Mouse (Mus musculus): ENCODE measurements at regions not wholly inside any gene's neighbourhood (a gene's known extent, or its start where the extent isn't known, plus 50 kb on each side); places are given as distances from the start of the nearest gene placed in this dataset.

GRCm38 (mm10) chr14:45878428-45878827, 220.5 kb upstream of the Ddhd1 start:
- 11% methylated on average over 9 of the region's 9 CpGs for WGBS
- DNase-seq = peak; percentile 78
- no peak for ATAC-seq (ENCODE audit: insufficient read depth)
- no peak overlapping the region for H3K4me3 ChIP-seq (ENCODE audit: low read depth, low read length)
- no peaks in the 10 kb centered on the region for H3K9me3 ChIP-seq (ENCODE audit: low read depth, low read length)
- H3K36me3 ChIP-seq (ENCODE audit: insufficient read depth) = no peaks in the 10 kb centered on the region
- no peak overlapping the region for H3K9ac ChIP-seq
- H3K4me1 ChIP-seq (ENCODE audit: insufficient read depth) = no peaks in the 10 kb centered on the region
- H3K4me2 ChIP-seq = peak overlapping the region; percentile 42; the same call in 1 of the 2 replicates
- no peaks in the 10 kb centered on the region for H3K27me3 ChIP-seq (ENCODE audit: insufficient read depth, low read length)
- peak; percentile 92 for TF ChIP-seq CTCF (IDR thresholded peaks at IDR 0.05; ENCODE audit: low read depth)
- H3K27ac ChIP-seq (ENCODE audit: low read depth) = no peak overlapping the region

DNA sequence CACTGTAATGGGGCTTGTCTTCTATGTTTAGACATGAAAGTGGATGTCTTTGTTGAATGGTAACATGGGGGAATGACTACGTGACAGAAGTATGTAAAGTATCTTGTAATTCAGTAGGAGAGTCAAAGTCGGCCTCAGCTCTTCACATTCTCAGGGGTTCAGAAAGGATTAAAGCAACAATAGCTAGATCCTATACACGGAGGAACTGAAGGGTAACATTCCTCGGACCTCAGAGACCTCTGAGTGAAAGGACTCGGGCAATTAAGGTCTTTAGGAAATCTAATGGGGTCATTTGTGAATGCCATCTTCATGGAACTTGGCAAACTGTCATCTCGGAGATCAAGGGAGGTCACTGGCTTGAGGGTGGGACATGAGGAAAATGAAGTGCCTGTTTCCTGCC, 262.8 kb upstream of the Ddhd1 start:
- ATAC-seq (ENCODE audit: insufficient read depth) = no peak
- DNase-seq = peak; percentile 54
- no peak for TF ChIP-seq CTCF (IDR thresholded peaks at IDR 0.05; ENCODE audit: low read depth)
- Histone ChIP-seq H3K4me2 (peak overlapping the region; percentile 37), H3K4me1 (ENCODE audit: insufficient read depth) (peaks cover 6% of the 10 kb centered on the region; the same call in 1 of the 2 replicates), H3K27me3 (ENCODE audit: insufficient read depth, low read length) (no peaks in the 10 kb centered on the region), H3K4me3 (ENCODE audit: low read depth, low read length) (no peak overlapping the region), H3K27ac (ENCODE audit: low read depth) (peak overlapping the region; percentile 10; the same call in 1 of the 2 replicates), H3K9ac (no peak overlapping the region), H3K36me3 (ENCODE audit: insufficient read depth) (no peaks in the 10 kb centered on the region), H3K9me3 (ENCODE audit: low read depth, low read length) (no peaks in the 10 kb centered on the region)
- WGBS = 2% methylated on average over 6 of the region's 6 CpGs

GRCm38 (mm10) chr14:45943581-45943980, 285.6 kb upstream of the Ddhd1 start:
- Histone ChIP-seq H3K4me3 (ENCODE audit: low read depth, low read length) (no peak overlapping the region), H3K4me2 (no peak overlapping the region), H3K9me3 (ENCODE audit: low read depth, low read length) (no peaks in the 10 kb centered on the region), H3K36me3 (ENCODE audit: insufficient read depth) (no peaks in the 10 kb centered on the region), H3K27me3 (ENCODE audit: insufficient read depth, low read length) (no peaks in the 10 kb centered on the region), H3K9ac (no peak overlapping the region), H3K27ac (ENCODE audit: low read depth) (no peak overlapping the region), H3K4me1 (ENCODE audit: insufficient read depth) (no peaks in the 10 kb centered on the region)
- ATAC-seq (ENCODE audit: insufficient read depth) (no peak), DNase-seq (no peak)
- no peak for TF ChIP-seq CTCF (IDR thresholded peaks at IDR 0.05; ENCODE audit: low read depth)
- WGBS = 55% methylated on average over 2 of the region's 2 CpGs

DNA sequence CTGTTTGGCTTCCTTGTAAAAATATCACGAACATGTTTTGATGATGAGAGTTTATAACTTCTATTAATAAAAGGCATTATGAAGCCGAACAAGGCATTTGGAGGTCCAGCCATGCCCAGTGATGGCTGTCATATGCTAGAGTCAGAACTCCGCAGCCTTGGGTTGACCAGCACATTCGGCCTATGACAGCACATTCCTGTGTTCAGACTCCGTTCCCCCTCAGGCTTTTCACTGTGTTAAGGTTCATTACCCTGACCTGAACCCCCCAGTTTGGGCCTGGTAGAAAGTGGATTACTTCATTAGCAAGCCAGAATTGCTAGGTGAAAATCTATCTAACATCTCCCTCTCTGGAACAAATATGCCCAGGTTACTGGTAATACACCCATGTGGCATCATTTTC, 286.2 kb upstream of the Ddhd1 start:
- Histone ChIP-seq H3K4me1 (ENCODE audit: insufficient read depth) (no peaks in the 10 kb centered on the region), H3K9ac (no peak overlapping the region), H3K27me3 (ENCODE audit: insufficient read depth, low read length) (no peaks in the 10 kb centered on the region), H3K9me3 (ENCODE audit: low read depth, low read length) (no peaks in the 10 kb centered on the region), H3K36me3 (ENCODE audit: insufficient read depth) (no peaks in the 10 kb centered on the region), H3K4me2 (no peak overlapping the region), H3K4me3 (ENCODE audit: low read depth, low read length) (no peak overlapping the region), H3K27ac (ENCODE audit: low read depth) (no peak overlapping the region)
- no peak for TF ChIP-seq CTCF (IDR thresholded peaks at IDR 0.05; ENCODE audit: low read depth)
- WGBS = 63% methylated on average over 5 of the region's 5 CpGs
- DNase-seq = no peak
- ATAC-seq (ENCODE audit: insufficient read depth) = no peak

DNA sequence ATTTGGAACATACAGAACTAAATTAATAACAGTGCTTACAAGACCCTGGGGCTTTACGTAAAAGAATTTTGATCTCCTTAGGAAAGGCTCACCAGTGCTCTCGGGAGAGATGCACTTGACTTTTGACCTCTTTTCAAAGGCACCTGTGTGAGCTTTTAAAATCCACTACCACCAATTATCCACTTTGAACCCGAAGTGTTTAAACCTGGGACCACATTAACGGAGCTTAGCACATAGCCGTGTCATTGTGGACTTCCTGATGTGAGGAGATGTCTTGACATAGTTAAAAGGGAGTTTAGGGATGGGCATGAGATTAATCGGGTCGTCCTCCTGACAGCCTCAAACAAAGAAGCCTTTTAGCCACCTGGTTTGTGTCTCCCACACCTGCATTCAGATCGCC, 286.6 kb upstream of the Ddhd1 start:
- Histone ChIP-seq H3K9me3 (ENCODE audit: low read depth, low read length) (no peaks in the 10 kb centered on the region), H3K9ac (no peak overlapping the region), H3K4me1 (ENCODE audit: insufficient read depth) (no peaks in the 10 kb centered on the region), H3K27me3 (ENCODE audit: insufficient read depth, low read length) (no peaks in the 10 kb centered on the region), H3K36me3 (ENCODE audit: insufficient read depth) (no peaks in the 10 kb centered on the region), H3K4me3 (ENCODE audit: low read depth, low read length) (no peak overlapping the region), H3K27ac (ENCODE audit: low read depth) (no peak overlapping the region), H3K4me2 (no peak overlapping the region)
- ATAC-seq (ENCODE audit: insufficient read depth) (no peak), DNase-seq (no peak)
- 21% methylated on average over 8 of the region's 8 CpGs for WGBS
- TF ChIP-seq CTCF (IDR thresholded peaks at IDR 0.05; ENCODE audit: low read depth) = no peak

- Histone ChIP-seq H3K4me2 (no peak overlapping the region), H3K27ac (ENCODE audit: low read depth) (no peak overlapping the region), H3K9me3 (ENCODE audit: low read depth, low read length) (no peaks in the 10 kb centered on the region), H3K4me1 (ENCODE audit: insufficient read depth) (no peaks in the 10 kb centered on the region), H3K4me3 (ENCODE audit: low read depth, low read length) (no peak overlapping the region), H3K36me3 (ENCODE audit: insufficient read depth) (no peaks in the 10 kb centered on the region), H3K27me3 (ENCODE audit: insufficient read depth, low read length) (no peaks in the 10 kb centered on the region), H3K9ac (no peak overlapping the region)
- WGBS = 45% methylated on average over 8 of the region's 8 CpGs
- DNase-seq (no peak), ATAC-seq (ENCODE audit: insufficient read depth) (no peak)
- no peak for TF ChIP-seq CTCF (IDR thresholded peaks at IDR 0.05; ENCODE audit: low read depth)
Observed at GRCm38 (mm10) chr14:45956624-45957023, 298.7 kb upstream of the Ddhd1 start.

GRCm38 (mm10) chr14:45962474-45962873, 304.5 kb upstream of the Ddhd1 start:
- 82% methylated on average over 4 of the region's 4 CpGs for WGBS
- no peak for DNase-seq
- no peak for ATAC-seq (ENCODE audit: insufficient read depth)
- no peaks in the 10 kb centered on the region for H3K9me3 ChIP-seq (ENCODE audit: low read depth, low read length)
- H3K27ac ChIP-seq (ENCODE audit: low read depth) = no peak overlapping the region
- H3K4me2 ChIP-seq = no peak overlapping the region
- no peaks in the 10 kb centered on the region for H3K4me1 ChIP-seq (ENCODE audit: insufficient read depth)
- no peaks in the 10 kb centered on the region for H3K27me3 ChIP-seq (ENCODE audit: insufficient read depth, low read length)
- H3K9ac ChIP-seq = no peak overlapping the region
- no peaks in the 10 kb centered on the region for H3K36me3 ChIP-seq (ENCODE audit: insufficient read depth)
- TF ChIP-seq CTCF (IDR thresholded peaks at IDR 0.05; ENCODE audit: low read depth) = no peak
- no peak overlapping the region for H3K4me3 ChIP-seq (ENCODE audit: low read depth, low read length)

DNA sequence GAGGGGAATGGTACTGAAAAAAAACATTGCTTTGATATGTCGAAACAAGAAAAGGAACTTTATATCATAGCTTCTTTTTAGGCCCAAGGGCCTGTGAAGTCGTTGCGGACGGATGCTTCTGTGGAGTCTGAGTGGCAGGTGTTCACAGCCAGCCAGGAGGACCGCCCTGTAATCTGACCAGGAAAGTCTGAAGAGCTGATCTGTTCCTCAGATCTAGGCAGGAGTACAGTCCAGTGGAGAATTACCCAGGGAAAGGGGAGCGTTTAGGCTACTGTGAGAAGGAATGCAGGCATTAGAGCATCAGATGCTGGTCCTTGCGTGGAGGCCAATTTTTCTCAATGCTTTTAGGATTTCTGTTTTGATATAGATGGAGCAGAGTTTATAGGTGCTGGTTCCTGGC, 306.1 kb upstream of the Ddhd1 start:
- no peak overlapping the region for H3K4me2 ChIP-seq
- H3K4me3 ChIP-seq (ENCODE audit: low read depth, low read length) = no peak overlapping the region
- no peak for TF ChIP-seq CTCF (IDR thresholded peaks at IDR 0.05; ENCODE audit: low read depth)
- H3K27me3 ChIP-seq (ENCODE audit: insufficient read depth, low read length) = no peaks in the 10 kb centered on the region
- ATAC-seq (ENCODE audit: insufficient read depth) = no peak
- H3K9me3 ChIP-seq (ENCODE audit: low read depth, low read length) = no peaks in the 10 kb centered on the region
- H3K27ac ChIP-seq (ENCODE audit: low read depth) = peak overlapping the region; percentile 30; the same call in 1 of the 2 replicates
- 51% methylated on average over 7 of the region's 7 CpGs for WGBS
- H3K36me3 ChIP-seq (ENCODE audit: insufficient read depth) = no peaks in the 10 kb centered on the region
- no peak overlapping the region for H3K9ac ChIP-seq
- no peaks in the 10 kb centered on the region for H3K4me1 ChIP-seq (ENCODE audit: insufficient read depth)
- no peak for DNase-seq

All from lung, embryonic 14.5 days (tissue).